Mouse (Mus musculus) urinary bladder, postnatal 36 days (tissue): ENCODE measurements around the gene Kctd21.

Source experiments
- DNase-seq, 2 experiments: peaks; one replicate each; pipeline ENCODE4 v3.0.0; 2022; ENCODE audit warnings: low spot score in 2 of 2, mixed read lengths in 1 of 2

Gene Kctd21

GRCm38 (mm10) chr7:97387561-97388147 is 55.5 kb downstream of the Kctd21 start:
- DNase-seq: no peak

GRCm38 (mm10) chr7:97388541-97388940 is 56.4 kb downstream of the Kctd21 start:
- no peak for DNase-seq

GRCm38 (mm10) chr7:97391293-97392078 is 59.4 kb downstream of the Kctd21 start:
- DNase-seq: no peak

- no peak for DNase-seq
Measured at GRCm38 (mm10) chr7:97392079-97392445, 59.9 kb downstream of the Kctd21 start.

- no peak for DNase-seq
Measured at GRCm38 (mm10) chr7:97394375-97394774, 62.2 kb downstream of the Kctd21 start.

GRCm38 (mm10) chr7:97398943-97399342 is 66.8 kb downstream of the Kctd21 start:
- no peak for DNase-seq
